Mouse (Mus musculus) G1E (cell line): Measurements from ENCODE around the gene Lilra6.
"Not testable (repeated sequence)": the region's sequence is repeated elsewhere in the genome, so short reads cannot be mapped to it uniquely, and the experiment has no call there.

ENCODE experiments used
- CTCF ChIP-seq: IDR thresholded peaks from 2 replicates; pipeline ENCODE4 v1.5.1; 2012; ENCODE audit warnings: low read depth, low read length, inconsistent platforms, mixed read lengths
- GATA1 ChIP-seq: IDR thresholded peaks from 2 replicates; pipeline ENCODE4 v1.6.1; 2012; ENCODE audit warnings: borderline replicate concordance, low read length, inconsistent platforms, mixed read lengths
- GATA2 ChIP-seq: IDR thresholded peaks from 2 replicates; pipeline ENCODE4 v1.6.1; 2012; ENCODE audit warnings: low read depth, low read length, inconsistent platforms, borderline replicate concordance
- POLR2AphosphoS5 ChIP-seq: IDR thresholded peaks from 2 replicates; pipeline ENCODE4 v1.6.1; 2012; ENCODE audit warnings: low read depth, low read length, inconsistent platforms; ENCODE audit not compliant: insufficient replicate concordance
- TAL1 ChIP-seq: conservative IDR thresholded peaks from 2 replicates; pipeline ENCODE4 v1.6.1; 2012; ENCODE audit warnings: low read depth, low read length, inconsistent platforms, mixed read lengths

- not testable (repeated sequence) for TF ChIP-seq CTCF, TAL1, GATA2, GATA1, POLR2AphosphoS5
These were observed 40.3 kb downstream of the Lilra6 start for GRCm38 (mm10) chr7:3875032-3875431.
